Mouse (Mus musculus) bone marrow macrophage, adult 2 months (primary cell): ENCODE results near the gene Fbxo47.

Experiments used
- CTCF ChIP-seq: IDR thresholded peaks from 2 replicates; pipeline ENCODE4 v1.5.1; 2012; ENCODE audit warnings: low read depth, mild to moderate bottlenecking, low read length, moderate library complexity
- POLR2A ChIP-seq: IDR thresholded peaks from 2 replicates; pipeline ENCODE4 v1.6.1; 2012; ENCODE audit warnings: mild to moderate bottlenecking, low read depth, low read length, borderline replicate concordance

DNA sequence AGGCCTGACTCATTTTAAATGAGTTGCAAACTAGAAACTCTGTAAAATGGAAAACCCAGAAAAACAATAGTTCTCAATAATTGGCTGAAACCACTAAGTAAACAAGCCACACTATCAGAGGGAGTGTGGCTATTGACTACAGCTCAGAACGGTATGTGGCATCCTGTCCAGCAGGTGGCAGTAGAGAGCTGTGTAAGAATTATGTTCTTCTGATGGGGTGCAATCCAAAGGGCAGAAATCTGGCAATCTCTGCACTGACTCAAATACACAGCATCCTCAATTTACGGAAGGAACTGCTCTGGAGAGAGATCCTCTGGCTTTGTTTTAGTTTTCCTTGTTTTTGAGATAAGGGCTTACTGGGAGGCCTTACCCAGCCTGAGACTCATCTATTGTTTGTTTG, 15.9 kb upstream of the Fbxo47 start:
- TF ChIP-seq POLR2A (no peak), CTCF (no peak)
